ENCODE assay signal across 8 mouse cellular contexts in the genomic region with DNA sequence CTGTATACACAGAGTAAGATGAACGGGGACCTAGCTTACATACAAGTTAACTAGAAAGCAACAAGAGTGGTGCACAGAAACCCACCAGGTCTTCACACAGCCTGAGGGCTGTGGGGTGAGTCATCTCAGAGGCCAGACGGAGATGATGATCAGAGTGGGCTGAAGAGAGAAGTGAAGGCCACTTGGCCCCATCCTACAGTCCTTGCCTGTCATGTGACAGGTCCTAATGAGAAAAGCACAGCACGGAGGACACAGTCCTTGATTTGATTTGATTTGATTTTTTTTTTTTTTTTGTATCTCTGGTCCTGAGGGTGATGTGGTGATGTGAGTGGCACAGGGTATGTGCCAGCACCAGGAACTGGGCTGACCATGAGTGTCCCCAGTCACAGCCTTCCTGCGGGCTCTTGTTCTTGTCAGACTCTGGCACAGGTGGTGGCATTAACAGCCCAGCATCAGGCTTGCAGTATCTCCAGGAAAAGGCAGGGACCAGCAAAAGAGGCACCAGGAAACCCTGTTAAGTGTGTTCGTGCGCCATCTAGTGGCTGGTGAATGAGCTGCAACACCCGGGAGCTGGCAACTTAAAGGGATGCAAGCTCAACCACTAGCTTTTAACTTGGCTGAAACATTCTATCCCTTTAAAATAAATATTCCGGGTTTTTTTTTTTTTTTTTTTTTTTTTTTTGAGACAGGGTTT. TPM values are rescaled to one million over a fixed set of nuclear protein-coding genes. Genes with fewer than 3 reads are reported as not detected.
DNase-seq lines count a peak whose midpoint lies in the region; ATAC-seq and TF ChIP-seq lines count a peak whose summit lies in the region.

No protein-coding gene starts in this region.

- peak; percentile 5; the same call in 1 of the 2 replicates for ATAC-seq in kidney, embryonic 16.5 days (ENCODE audit: low FRiP score, low TSS enrichment)
- ATAC-seq in neural tube, embryonic 14.5 days (ENCODE audit: low read depth): peak; percentile 57

- WGBS in kidney, embryonic 16.5 days: 40% methylated on average over 8 of the region's 8 CpGs
- WGBS in liver, adult 2 months: 38% methylated on average over 8 of the region's 8 CpGs
- 40% methylated on average over 8 of the region's 8 CpGs for WGBS in neural tube, embryonic 14.5 days

- no peak overlapping the region for H3K9ac ChIP-seq in kidney, embryonic 16.5 days (replicated peaks; ENCODE audit: low read length)
- no peak overlapping the region for H3K9ac ChIP-seq in liver, adult 2 months (ENCODE audit: low read depth, low read length)
- no peak overlapping the region for H3K9ac ChIP-seq in neural tube, embryonic 14.5 days (replicated peaks; ENCODE audit: low read depth, low read length)

- H3K79me2 ChIP-seq in liver, adult 2 months (ENCODE audit: control insufficient read depth, insufficient read depth, low read length): peaks cover 16% of the 10 kb centered on the region; the same call in 1 of the 2 replicates

- TF ChIP-seq CTCF in liver, adult 2 months (IDR thresholded peaks at IDR 0.05; ENCODE audit: low read depth, low read length): peak; percentile 92

- TF ChIP-seq POLR2A in liver, adult 2 months (IDR thresholded peaks at IDR 0.05; ENCODE audit: extremely low read depth, insufficient read depth, low read length): no peak

- H3K4me3 ChIP-seq in kidney, embryonic 16.5 days (ENCODE audit: low read length): no peak overlapping the region
- H3K4me3 ChIP-seq in liver, adult 2 months (ENCODE audit: insufficient read depth, low read depth, low read length): no peak overlapping the region
- no peak overlapping the region for H3K4me3 ChIP-seq in neural tube, embryonic 14.5 days (ENCODE audit: low read depth, low read length)

- H3K27ac ChIP-seq in kidney, embryonic 16.5 days (ENCODE audit: low read length): no peak overlapping the region
- H3K27ac ChIP-seq in liver, adult 2 months (replicated peaks; ENCODE audit: insufficient read depth, low read depth, low read length): no peak overlapping the region
- H3K27ac ChIP-seq in neural tube, embryonic 14.5 days (ENCODE audit: low read depth, low read length): no peak overlapping the region

- H3K4me1 ChIP-seq in kidney, embryonic 16.5 days (ENCODE audit: insufficient read depth, low read length): peaks cover 30% of the 10 kb centered on the region
- peaks cover 16% of the 10 kb centered on the region for H3K4me1 ChIP-seq in liver, adult 2 months (ENCODE audit: control insufficient read depth, insufficient read depth, low read length)
- H3K4me1 ChIP-seq in neural tube, embryonic 14.5 days (ENCODE audit: control insufficient read depth, insufficient read depth, low read length): no peaks in the 10 kb centered on the region

- H3K36me3 ChIP-seq in kidney, embryonic 16.5 days (ENCODE audit: insufficient read depth, low read length): peaks cover 56% of the 10 kb centered on the region
- peaks cover 14% of the 10 kb centered on the region; the same call in 1 of the 2 replicates for H3K36me3 ChIP-seq in liver, adult 2 months (ENCODE audit: control insufficient read depth, insufficient read depth, low read length)
- peaks cover 19% of the 10 kb centered on the region for H3K36me3 ChIP-seq in neural tube, embryonic 14.5 days (ENCODE audit: control insufficient read depth, insufficient read depth, low read length)

- DNase-seq in B cell, adult 2 months: peak; percentile 88 to 89
- DNase-seq in adrenal gland, adult 8-10 months: peak; percentile 89
- peak; percentile 90 for DNase-seq in embryo, embryonic 11 days
- peak; percentile 71 to 86 for DNase-seq in gastrocnemius, postnatal 4 days (ENCODE audit: low spot score in 2 of 2)
- peak; percentile 70 for DNase-seq in liver, adult 2 months (ENCODE audit: extremely low read depth, low read depth, low spot score)
- DNase-seq in testis, postnatal 10 days (ENCODE audit: low spot score): peak; percentile 93

- no peaks in the 10 kb centered on the region for H3K9me3 ChIP-seq in kidney, embryonic 16.5 days (ENCODE audit: low read length)
- no peaks in the 10 kb centered on the region for H3K9me3 ChIP-seq in neural tube, embryonic 14.5 days (ENCODE audit: control insufficient read depth, low read length)

- H3K27me3 ChIP-seq in kidney, embryonic 16.5 days (ENCODE audit: insufficient read depth, low read length): no peaks in the 10 kb centered on the region
- H3K27me3 ChIP-seq in liver, adult 2 months (ENCODE audit: control insufficient read depth, insufficient read depth, low read length): no peaks in the 10 kb centered on the region
- H3K27me3 ChIP-seq in neural tube, embryonic 14.5 days (ENCODE audit: control insufficient read depth, insufficient read depth, low read length): no peaks in the 10 kb centered on the region

- H3K4me2 ChIP-seq in kidney, embryonic 16.5 days (replicated peaks; ENCODE audit: low read depth, low read length): no peak overlapping the region
- no peak overlapping the region for H3K4me2 ChIP-seq in neural tube, embryonic 14.5 days (ENCODE audit: low read depth, low read length)

RNA-seq across cellular contexts. Expression of gene Txn2, which starts 11.8 kb away (rescaled TPM):
- total RNA-seq in adrenal gland, adult 8-10 months (2022): 100 to 1,000 TPM; 548 to 745 (median 627) TPM
- 100 to 1,000 TPM; 152 to 157 TPM for total RNA-seq in gastrocnemius, postnatal 4 days (2021)
- 275 and 307 TPM in 2 replicates for polyA plus RNA-seq in kidney, embryonic 16.5 days (2015; fragmentation: Nextera tagmentation; extraction: Ambion mirVana)
- total RNA-seq in liver, adult 2 months (2014; rRNA removed): 85.3 and 96.1 TPM in 2 replicates
- polyA plus RNA-seq in liver, adult 2 months (2012; rRNA removed): 441 and 448 TPM in 2 replicates
- polyA plus RNA-seq in neural tube, embryonic 14.5 days (2014; fragmentation: Nextera tagmentation; extraction: Ambion mirVana): 208 and 212 TPM in 2 replicates

RNA-seq across cellular contexts. Expression of gene Foxred2, which starts 39.5 kb away (rescaled TPM):
- total RNA-seq in adrenal gland, adult 8-10 months (2022): 1 to 10 TPM; 4.2 to 9.3 (median 6.3) TPM
- total RNA-seq in gastrocnemius, postnatal 4 days (2021): 1 to 10 TPM; 1.4 to 1.5 TPM
- 4.9 and 5.2 TPM in 2 replicates for polyA plus RNA-seq in kidney, embryonic 16.5 days (2015; fragmentation: Nextera tagmentation; extraction: Ambion mirVana)
- 0.13 and 0.18 TPM in 2 replicates for total RNA-seq in liver, adult 2 months (2014; rRNA removed)
- polyA plus RNA-seq in liver, adult 2 months (2012; rRNA removed): 0.16 and 0.18 TPM in 2 replicates
- polyA plus RNA-seq in neural tube, embryonic 14.5 days (2014; fragmentation: Nextera tagmentation; extraction: Ambion mirVana): 9.0 and 11.2 TPM in 2 replicates

RNA-seq across cellular contexts. Expression of gene Eif3d, which starts 53.6 kb away (rescaled TPM):
- 100 to 1,000 TPM; 140 to 159 (median 147) TPM for total RNA-seq in adrenal gland, adult 8-10 months (2022)
- 100 to 1,000 TPM; 115 to 120 TPM for total RNA-seq in gastrocnemius, postnatal 4 days (2021)
- 212 and 222 TPM in 2 replicates for polyA plus RNA-seq in kidney, embryonic 16.5 days (2015; fragmentation: Nextera tagmentation; extraction: Ambion mirVana)
- 57.3 and 61.3 TPM in 2 replicates for total RNA-seq in liver, adult 2 months (2014; rRNA removed)
- 92.9 and 115 TPM in 2 replicates for polyA plus RNA-seq in liver, adult 2 months (2012; rRNA removed)
- polyA plus RNA-seq in neural tube, embryonic 14.5 days (2014; fragmentation: Nextera tagmentation; extraction: Ambion mirVana): 177 TPM in 2 replicates
